Mouse (Mus musculus): ENCODE data around the gene Gm11985.

GRCm38 (mm10) chr11:7160637-7161101 lies 27.7 kb downstream of the Gm11985 start:
- no peak for TF ChIP-seq POLR2A (IDR thresholded peaks at IDR 0.05; ENCODE audit: insufficient read depth, low read depth, low read length)
- TF ChIP-seq EP300 (IDR thresholded peaks at IDR 0.05; ENCODE audit: insufficient read depth, low read depth, low read length), result no peak
